Mouse (Mus musculus): ENCODE measurements around the gene Dnajc1.

DNA sequence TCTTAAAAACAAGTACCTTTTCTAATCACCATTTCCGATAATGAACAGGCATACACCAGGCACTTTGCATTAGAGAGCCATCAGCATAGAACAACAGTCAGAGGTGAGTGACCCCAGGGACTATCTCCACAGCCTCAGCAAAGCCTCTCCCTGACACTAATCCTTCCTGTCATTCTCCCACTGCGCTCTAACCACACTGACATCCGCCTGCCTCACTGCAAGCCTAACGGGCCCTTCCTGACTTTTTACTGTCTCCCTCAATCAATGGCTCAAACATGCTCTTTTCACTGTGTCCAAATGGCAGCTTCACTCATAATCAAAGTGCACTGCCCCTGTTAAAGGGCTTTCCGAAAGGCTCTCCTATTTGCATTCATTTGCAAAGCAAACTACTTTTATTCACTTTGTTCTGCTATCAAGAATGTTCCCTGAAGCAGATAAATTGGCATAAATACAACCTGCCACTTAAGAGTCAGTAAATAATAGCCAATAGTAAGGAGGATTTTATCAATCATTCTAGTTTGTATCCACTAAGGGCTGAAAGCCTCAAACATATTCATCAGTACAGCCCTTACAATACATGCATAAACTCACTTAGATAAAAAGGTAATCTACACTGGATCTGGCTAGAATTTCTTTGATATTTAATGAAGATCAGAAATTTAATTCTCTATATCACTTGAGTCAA lies 159.6 kb downstream of the Dnajc1 start:
- TF ChIP-seq CTCF (IDR thresholded peaks at IDR 0.05; ENCODE audit: low read depth) (no peak), EP300 (IDR thresholded peaks at IDR 0.05; ENCODE audit: low read depth) (no peak)

Measured in liver, postnatal 0 days (tissue).